11 mouse cellular contexts compared by ENCODE assay signal in the genomic region with DNA sequence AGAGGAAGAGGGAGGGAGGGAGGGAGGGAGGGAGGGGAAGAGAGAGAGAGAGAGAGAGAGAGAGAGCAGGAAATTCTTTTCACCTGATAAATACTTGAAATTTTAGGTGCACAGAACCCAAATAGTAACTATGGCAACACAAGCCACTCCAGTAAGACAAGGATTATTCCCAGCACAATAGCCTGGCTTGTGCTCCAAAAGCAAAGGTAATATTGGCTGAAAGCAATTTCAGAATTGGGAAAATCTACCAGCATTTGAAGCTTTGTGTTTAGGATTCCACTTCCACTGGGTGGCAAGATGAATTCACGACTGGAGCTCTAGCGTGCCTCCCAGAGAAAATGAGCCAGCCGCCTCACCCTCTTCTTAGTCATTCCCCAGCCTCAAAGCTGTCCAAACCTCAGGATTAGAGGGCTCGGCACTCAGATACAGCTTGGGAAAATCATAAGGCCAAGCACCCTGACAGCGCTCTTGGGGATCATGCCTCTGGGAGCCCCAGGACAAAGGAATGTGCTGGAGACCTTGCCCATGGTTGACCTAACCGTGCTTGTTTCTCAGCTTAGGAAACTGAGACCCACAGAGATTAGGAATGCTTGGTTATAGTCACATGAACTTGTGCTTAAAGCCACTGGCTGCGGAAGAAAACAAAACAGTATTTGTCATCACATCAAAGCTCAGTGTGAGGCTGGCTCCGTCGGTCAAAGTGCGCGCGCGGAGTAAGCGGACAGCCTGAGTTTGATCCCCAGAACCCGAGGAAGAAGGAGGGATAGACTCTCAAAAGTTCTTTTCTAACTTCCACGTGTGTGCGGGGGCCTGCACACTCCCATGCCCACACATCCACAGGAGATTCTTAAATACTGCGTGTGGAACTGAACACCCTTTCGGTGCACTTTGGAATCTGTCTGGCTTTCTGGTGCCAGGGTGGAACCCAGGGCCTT. TPM values are rescaled to one million over a fixed set of nuclear protein-coding genes. Genes with fewer than 3 reads are reported as not detected.
DNase-seq lines count a peak whose midpoint lies in the region; ATAC-seq and TF ChIP-seq lines count a peak whose summit lies in the region.
"Had no signal": no experiment of that assay in that cellular context is flagged by ENCODE, and none has a peak within 500 bp of the region (broad histone marks: within the 10 kb centered on the region; RNA-seq: fewer than 3 reads in every experiment).

No protein-coding gene starts in this region.

- TF ChIP-seq CTCF in stomach, postnatal 0 days (IDR thresholded peaks at IDR 0.05; ENCODE audit: low read depth): no peak

- peak; percentile 30 for DNase-seq in right cerebral cortex, postnatal 4 days
- DNase-seq in right cerebral cortex, postnatal 25 days: no peak
- peak; percentile 49 for DNase-seq in forebrain, embryonic 10.5 days (ENCODE audit: extremely low spot score, low spot score)
- DNase-seq in stomach, postnatal 0 days (ENCODE audit: low spot score): no peak
- no peak for DNase-seq in adipocyte (ENCODE audit: low spot score)
- no peak for DNase-seq in kidney, postnatal 36 days
- DNase-seq: kidney, postnatal 14 days; thymus, postnatal 14 days had no signal

- H3K9me3 ChIP-seq in forebrain, embryonic 10.5 days: no peaks in the 10 kb centered on the region
- H3K9me3 ChIP-seq in limb, embryonic 13.5 days: no peaks in the 10 kb centered on the region
- H3K9me3 ChIP-seq in stomach, postnatal 0 days (ENCODE audit: control insufficient read depth, low read length): no peaks in the 10 kb centered on the region

- no peaks in the 10 kb centered on the region for H3K27me3 ChIP-seq in forebrain, embryonic 10.5 days (ENCODE audit: poor library complexity, severe bottlenecking)
- H3K27me3 ChIP-seq in limb, embryonic 13.5 days: no peaks in the 10 kb centered on the region
- H3K27me3 ChIP-seq in stomach, postnatal 0 days (ENCODE audit: control insufficient read depth, insufficient read depth, low read length): no peaks in the 10 kb centered on the region

- no peak overlapping the region for H3K9ac ChIP-seq in limb, embryonic 13.5 days
- H3K9ac ChIP-seq in stomach, postnatal 0 days (ENCODE audit: low read length): no peak overlapping the region
- H3K9ac ChIP-seq: liver, embryonic 14.5 days had no signal

- ATAC-seq in limb, embryonic 13.5 days (ENCODE audit: low FRiP score, low read depth): 0 out of 2 replicates have a peak, but pooled peaks have one; percentile 46
- ATAC-seq in stomach, postnatal 0 days (ENCODE audit: low FRiP score, low TSS enrichment): no peak
- no peak for ATAC-seq in megakaryocyte-erythroid progenitor cell, adult 5-6 weeks (replicated peaks; ENCODE audit: low FRiP score, low TSS enrichment, poor library complexity, severe bottlenecking)

- H3K4me2 ChIP-seq in limb, embryonic 13.5 days (replicated peaks): no peak overlapping the region
- H3K4me2 ChIP-seq in stomach, postnatal 0 days (replicated peaks; ENCODE audit: low read depth): no peak overlapping the region

- TF ChIP-seq EP300 in stomach, postnatal 0 days (optimal IDR thresholded peaks at IDR 0.05): no peak

- no peaks in the 10 kb centered on the region for H3K36me3 ChIP-seq in forebrain, embryonic 10.5 days (replicated peaks)
- H3K36me3 ChIP-seq in limb, embryonic 13.5 days: no peaks in the 10 kb centered on the region
- no peaks in the 10 kb centered on the region for H3K36me3 ChIP-seq in stomach, postnatal 0 days (ENCODE audit: control insufficient read depth, insufficient read depth, low read length)

- H3K4me3 ChIP-seq in forebrain, embryonic 10.5 days: peak overlapping the region; percentile 23; the same call in 1 of the 2 replicates
- H3K4me3 ChIP-seq in limb, embryonic 13.5 days: no peak overlapping the region
- no peak overlapping the region for H3K4me3 ChIP-seq in stomach, postnatal 0 days (ENCODE audit: low read depth, low read length)

- H3K4me1 ChIP-seq in forebrain, embryonic 10.5 days: peaks cover 77% of the 10 kb centered on the region
- H3K4me1 ChIP-seq in limb, embryonic 13.5 days: peaks cover 36% of the 10 kb centered on the region
- peaks cover 4% of the 10 kb centered on the region; the same call in 1 of the 2 replicates for H3K4me1 ChIP-seq in stomach, postnatal 0 days (replicated peaks; ENCODE audit: control insufficient read depth, insufficient read depth)

- H3K27ac ChIP-seq in forebrain, embryonic 10.5 days: peak overlapping the region; percentile 87
- 0 out of 2 replicates have a peak overlapping the region, but pooled peaks have one; percentile 39 for H3K27ac ChIP-seq in limb, embryonic 13.5 days
- H3K27ac ChIP-seq in stomach, postnatal 0 days (replicated peaks): peak overlapping the region; percentile 31; the same call in 1 of the 2 replicates
- H3K27ac ChIP-seq: liver, embryonic 14.5 days had no signal

- WGBS in forebrain, embryonic 10.5 days: 59% methylated on average over 19 of the region's 19 CpGs
- 73% methylated on average over 19 of the region's 19 CpGs for WGBS in limb, embryonic 13.5 days
- 53% methylated on average over 19 of the region's 19 CpGs for WGBS in stomach, postnatal 0 days

RNA-seq across cellular contexts. Expression of a gene that starts 27.0 kb away (rescaled TPM):
- polyA plus RNA-seq in forebrain, embryonic 10.5 days (2016; fragmentation: Nextera tagmentation; extraction: Ambion mirVana): 14.8 and 16.5 TPM in 2 replicates
- 6.9 and 7.0 TPM in 2 replicates for polyA plus RNA-seq in limb, embryonic 13.5 days (2015; fragmentation: Nextera tagmentation; extraction: Ambion mirVana)
- 1.5 and 1.6 TPM in 2 replicates for polyA plus RNA-seq in stomach, postnatal 0 days (2015; fragmentation: Nextera tagmentation; extraction: Ambion mirVana)
- 2.3 and 2.8 TPM in 2 replicates for total RNA-seq in megakaryocyte-erythroid progenitor cell, adult 5-6 weeks (2014; fragmentation: Nextera tagmentation)
- 0.75 and 2.4 TPM in 2 replicates for total RNA-seq in megakaryocyte-erythroid progenitor cell, adult 5-6 weeks (2017)

Comparison
In these comparisons a context has a peak if more than half of its experiments do, and no peak if none do; other contexts are left out.
1. DNase-seq: peak in right cerebral cortex, postnatal 4 days (single experiment) and forebrain, embryonic 10.5 days (single experiment); none in right cerebral cortex, postnatal 25 days (single experiment), stomach, postnatal 0 days (single experiment), adipocyte (single experiment) and kidney, postnatal 36 days (0 of 2).
2. H3K27ac ChIP-seq: peak in every context shown above with its lines; median percentile 87 in forebrain, embryonic 10.5 days; 39 in limb, embryonic 13.5 days; 31 in stomach, postnatal 0 days.